Mouse (Mus musculus) liver, adult 2 months (tissue): Measurements from ENCODE around the gene Nicn1. TPM values are rescaled to one million over a fixed set of nuclear protein-coding genes. Genes with fewer than 3 reads are reported as not detected.

Source experiments
- DNase-seq: peaks from one replicate; pipeline ENCODE4 v3.0.0-alpha.2; 2011; ENCODE audit warnings: low read depth, low spot score; ENCODE audit errors: extremely low read depth
- H3K27ac ChIP-seq: fragments of 200-500 bp; replicated peaks from 2 replicates; pipeline ENCODE4 v1.5.1; 2012; ENCODE audit warnings: low read depth, mild to moderate bottlenecking, control low read depth, inconsistent platforms, low read length; ENCODE audit not compliant: insufficient read depth
- H3K27me3 ChIP-seq: fragments of 200-500 bp; 2 replicates; pipeline ENCODE4 v1.6.1; 2012; ENCODE audit warnings: mild to moderate bottlenecking, moderate library complexity, low read length, inconsistent platforms; ENCODE audit not compliant: control insufficient read depth, insufficient read depth
- H3K36me3 ChIP-seq: fragments of 200-500 bp; 2 replicates; pipeline ENCODE4 v1.6.1; 2012; ENCODE audit warnings: low read length, inconsistent platforms; ENCODE audit not compliant: control insufficient read depth, insufficient read depth
- H3K4me1 ChIP-seq: fragments of 200-500 bp; 2 replicates; pipeline ENCODE4 v1.6.1; 2011; ENCODE audit warnings: low read length; ENCODE audit not compliant: control insufficient read depth, insufficient read depth
- H3K4me3 ChIP-seq: fragments of 200-500 bp; 2 replicates; pipeline ENCODE4 v1.5.1; 2011; ENCODE audit warnings: low read depth, mild to moderate bottlenecking, control low read depth, low read length, moderate library complexity; ENCODE audit not compliant: insufficient read depth
- H3K79me2 ChIP-seq: fragments of 200-500 bp; 2 replicates; pipeline ENCODE4 v1.6.1; 2012; ENCODE audit warnings: inconsistent platforms, mild to moderate bottlenecking, low read length, moderate library complexity; ENCODE audit not compliant: control insufficient read depth, insufficient read depth
- H3K9ac ChIP-seq: fragments of 200-500 bp; 2 replicates; pipeline ENCODE4 v1.6.1; 2012; ENCODE audit warnings: low read depth, mild to moderate bottlenecking, control low read depth, inconsistent platforms, low read length
- CTCF ChIP-seq: fragments of 200-500 bp; IDR thresholded peaks from 2 replicates; pipeline ENCODE4 v1.5.1; 2011; ENCODE audit warnings: low read depth, low read length, control low read depth
- POLR2A ChIP-seq: fragments of 200-500 bp; IDR thresholded peaks from 2 replicates; pipeline ENCODE4 v1.6.1; 2011; ENCODE audit warnings: low read length, control low read depth; ENCODE audit not compliant: insufficient read depth; ENCODE audit errors: extremely low read depth
- WGBS: fragments of 180-500 bp; shearing (Covaris S2); methylation state at CpG from one replicate; pipeline ENCODE4 v1.1.7; 2018; 5-methylcytosine and 5-hydroxymethylcytosine counted together
- polyA plus RNA-seq: library from polyadenylated mRNA; depleted of rRNA; stranded (reverse); fragments of >200 nt; gene quantifications from 2 replicates; pipeline ENCODE4 v1.2.3, GENCODE M21; 2012
- total RNA-seq: library from RNA; depleted of rRNA; stranded (reverse); fragments of >200 nt; gene quantifications from 2 replicates; pipeline ENCODE4 v1.2.3, GENCODE M21; 2014

The Nicn1 gene
- total and polyA plus RNA-seq, 2 experiments = 5.8 to 15.9 TPM

- 43% methylated on average over 6 of the region's 6 CpGs for WGBS
- Histone ChIP-seq H3K9ac (no peak overlapping the region), H3K4me1 (peaks cover 11% of the 10 kb centered on the region), H3K27ac (peak overlapping the region; percentile 30), H3K36me3 (peaks cover 28% of the 10 kb centered on the region), H3K79me2 (peaks cover 4% of the 10 kb centered on the region; the same call in 1 of the 2 replicates), H3K27me3 (no peaks in the 10 kb centered on the region), H3K4me3 (no peak overlapping the region)
- no peak for DNase-seq
- TF ChIP-seq POLR2A = no peak
- TF ChIP-seq CTCF = no peak
These were observed 48.3 kb downstream of the Nicn1 start for GRCm38 (mm10) chr9:108338551-108338885.

DNA sequence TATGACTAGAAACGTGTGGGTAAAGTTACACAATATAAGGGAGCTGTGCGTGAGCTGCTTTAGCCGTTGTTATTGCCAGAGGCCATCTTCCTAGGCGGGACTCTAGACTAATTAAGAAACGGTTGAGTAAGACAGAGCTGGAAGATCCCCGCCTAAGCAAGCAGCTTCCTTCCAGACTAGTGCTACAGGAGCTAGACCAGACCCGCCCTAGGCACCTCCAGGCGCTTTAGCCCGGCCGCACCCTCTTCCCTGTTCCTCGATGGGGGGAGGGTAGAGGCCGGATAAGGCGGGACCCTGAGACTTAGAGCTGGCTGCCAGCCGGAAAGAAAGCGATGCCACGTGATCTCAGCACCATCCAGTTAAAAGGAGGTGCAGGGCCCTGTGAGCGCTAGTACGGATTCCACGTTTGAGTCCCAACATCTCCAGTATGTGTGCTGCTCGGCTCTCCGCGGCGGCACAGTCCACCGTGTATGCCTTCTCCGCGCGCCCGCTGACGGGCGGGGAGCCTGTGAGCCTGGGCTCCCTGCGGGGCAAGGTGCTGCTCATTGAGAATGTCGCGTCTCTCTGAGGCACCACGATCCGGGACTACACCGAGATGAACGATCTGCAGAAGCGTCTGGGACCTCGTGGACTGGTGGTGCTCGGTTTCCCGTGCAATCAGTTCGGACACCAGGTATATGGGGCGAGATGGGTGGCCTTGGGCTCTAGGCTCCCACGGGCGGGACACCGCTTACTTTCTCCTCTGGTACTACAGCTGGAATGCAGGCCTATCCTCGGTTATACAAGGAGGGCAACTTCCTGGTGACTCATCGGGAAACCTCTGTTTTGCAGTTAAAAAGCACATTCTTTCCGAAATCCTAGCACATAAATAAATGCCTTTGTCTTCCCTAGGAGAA lies 48.9 kb downstream of the Nicn1 start, which contains the start of gene Gpx1:
Gpx1 (plus strand) TSS at position 18 of the 896 bp plus-strand sequence.
- Histone ChIP-seq H3K9ac (peak within 1 kb of the TSS; percentile 93), H3K36me3 (peaks cover 24% of the 10 kb centered on the region), H3K27ac (peak within 1 kb of the TSS; percentile 99), H3K27me3 (no peaks in the 10 kb centered on the region), H3K4me1 (peaks cover 16% of the 10 kb centered on the region), H3K79me2 (0 out of 2 replicates have a peak, but pooled peaks cover 4% of the 10 kb centered on the region), H3K4me3 (peak within 1 kb of the TSS; percentile 86)
- DNase-seq = peak; percentile 92
- TF ChIP-seq POLR2A (peak; percentile 99), CTCF (no peak)
- under 1% methylated on average over 49 of the region's 49 CpGs for WGBS

- DNase-seq = no peak
- 0 out of 2 replicates have a peak, but pooled peaks cover 4% of the 10 kb centered on the region for H3K79me2 ChIP-seq
- no peaks in the 10 kb centered on the region for H3K27me3 ChIP-seq
- peak overlapping the region; percentile 99 for H3K27ac ChIP-seq
- TF ChIP-seq CTCF (no peak), POLR2A (0 out of 2 replicates have a peak, but pooled peaks have one; percentile 44)
- peaks cover 19% of the 10 kb centered on the region for H3K4me1 ChIP-seq
- 3% methylated on average over 20 of the region's 20 CpGs for WGBS
- H3K36me3 ChIP-seq = peaks cover 17% of the 10 kb centered on the region
- H3K4me3 ChIP-seq = peak overlapping the region; percentile 86
- H3K9ac ChIP-seq = peak overlapping the region; percentile 93
These were observed 49.6 kb downstream of the Nicn1 start for GRCm38 (mm10) chr9:108339886-108340257.

- 5% methylated on average over 10 of the region's 10 CpGs for WGBS
- H3K36me3 ChIP-seq = peaks cover 14% of the 10 kb centered on the region
- DNase-seq = peak; percentile 65
These were observed 50.3 kb downstream of the Nicn1 start for GRCm38 (mm10) chr9:108340258-108341138.

DNA sequence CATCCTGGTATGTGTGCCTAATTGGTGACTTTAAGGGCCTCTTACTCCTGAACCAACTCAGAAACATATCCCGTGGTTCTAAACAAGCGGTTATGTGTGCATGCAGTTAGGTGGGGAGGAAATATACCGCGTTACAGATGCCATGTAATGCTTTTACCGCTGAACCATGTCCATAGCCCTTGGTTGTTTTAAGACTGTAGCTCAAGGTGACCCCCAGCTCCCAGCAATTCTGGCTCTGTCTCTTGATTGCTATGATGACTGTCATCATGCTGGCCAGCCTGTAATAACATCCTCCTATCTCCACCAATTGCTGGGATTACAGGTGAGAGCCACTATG lies 50.9 kb downstream of the Nicn1 start:
- peaks cover 25% of the 10 kb centered on the region for H3K4me1 ChIP-seq
- H3K27ac ChIP-seq = peak overlapping the region; percentile 99
- peaks cover 4% of the 10 kb centered on the region; the same call in 1 of the 2 replicates for H3K79me2 ChIP-seq
- TF ChIP-seq POLR2A (no peak), CTCF (no peak)
- peak overlapping the region; percentile 86 for H3K4me3 ChIP-seq
- no peaks in the 10 kb centered on the region for H3K27me3 ChIP-seq
- WGBS = 19% methylated on average over 5 of the region's 5 CpGs
- H3K9ac ChIP-seq = peak overlapping the region; percentile 93
- H3K36me3 ChIP-seq = peaks cover 13% of the 10 kb centered on the region
- peak; percentile 78 for DNase-seq

More at GRCm38 (mm10) chr9:108340258-108341138, 50.3 kb downstream of the Nicn1 start:
- Histone ChIP-seq H3K4me3 (peak overlapping the region; percentile 86), H3K27me3 (no peaks in the 10 kb centered on the region), H3K4me1 (peaks cover 23% of the 10 kb centered on the region), H3K9ac (peak overlapping the region; percentile 93), H3K79me2 (peaks cover 4% of the 10 kb centered on the region; the same call in 1 of the 2 replicates), H3K27ac (peak overlapping the region; percentile 99)
- TF ChIP-seq POLR2A (peak; percentile 32; the same call in 1 of the 2 replicates), CTCF (no peak)
